Comparison of ENCODE assay signal across 8 mouse cellular contexts in genomic region chr5:117357129-117357477, GRCm38 (mm10). TPM values are rescaled to one million over a fixed set of nuclear protein-coding genes. Genes with fewer than 3 reads are reported as not detected.
A peak's percentile ranks its signal among the peaks of the same experiment; 100 is the strongest.
DNase-seq lines count a peak whose midpoint lies in the region; ATAC-seq and TF ChIP-seq lines count a peak whose summit lies in the region.

Wsb2 (plus strand) TSS chr5:117357304.

- in situ Hi-C loops in ES-E14 (cut with MboI; ENCODE audit: low sequenced_read_pairs in 2 of 2, unreplicated experiment in 2 of 2): no loop called here

- H3K36me3 ChIP-seq in ES-E14 (ENCODE audit: control insufficient read depth, insufficient read depth, low read length, poor library complexity, severe bottlenecking): peaks cover 6% of the 10 kb centered on the region; the same call in 1 of the 2 replicates
- H3K36me3 ChIP-seq in forebrain, embryonic 16.5 days (ENCODE audit: control insufficient read depth, insufficient read depth): no peaks in the 10 kb centered on the region
- no peaks in the 10 kb centered on the region; the same call in 1 of the 2 replicates for H3K36me3 ChIP-seq in lung, embryonic 15.5 days
- H3K36me3 ChIP-seq in thymus, adult 2 months (ENCODE audit: control insufficient read depth, insufficient read depth, low read length): no peaks in the 10 kb centered on the region

- no peaks in the 10 kb centered on the region for H3K9me3 ChIP-seq in ES-E14 (ENCODE audit: control insufficient read depth, insufficient read depth, low read depth, low read length)
- H3K9me3 ChIP-seq in forebrain, embryonic 16.5 days (ENCODE audit: control insufficient read depth, low read length): no peaks in the 10 kb centered on the region
- H3K9me3 ChIP-seq in lung, embryonic 15.5 days: no peaks in the 10 kb centered on the region

- peak; percentile 87 for ATAC-seq in forebrain, embryonic 16.5 days
- peak; percentile 81 for ATAC-seq in lung, embryonic 15.5 days (ENCODE audit: borderline replicate concordance, extremely low read depth, low FRiP score, low TSS enrichment)
- ATAC-seq in neutrophil, adult 5-6 weeks (ENCODE audit: extremely low read depth, insufficient number of reproducible peaks, low FRiP score, poor library complexity, severe bottlenecking): peak; percentile 40; the same call in 1 of the 2 replicates

- H3K9ac ChIP-seq in ES-E14 (ENCODE audit: insufficient read depth, low read depth, low read length, poor library complexity, severe bottlenecking): peak within 1 kb of the TSS; percentile 76
- H3K9ac ChIP-seq in forebrain, embryonic 16.5 days (replicated peaks; ENCODE audit: low read depth, low read length): peak within 1 kb of the TSS; percentile 98
- H3K9ac ChIP-seq in lung, embryonic 15.5 days: peak within 1 kb of the TSS; percentile 96

- H3K4me3 ChIP-seq in ES-E14 (ENCODE audit: insufficient read depth in 1 of 2, low read depth in 1 of 2, low read length in 2 of 2, poor library complexity in 1 of 2, severe bottlenecking in 1 of 2): peak within 1 kb of the TSS; percentile 71 to 80
- H3K4me3 ChIP-seq in forebrain, embryonic 16.5 days (replicated peaks; ENCODE audit: low read length): peak within 1 kb of the TSS; percentile 99
- peak within 1 kb of the TSS; percentile 98 for H3K4me3 ChIP-seq in lung, embryonic 15.5 days
- H3K4me3 ChIP-seq in thymus, adult 2 months (ENCODE audit: control insufficient read depth, insufficient read depth, low read length): peak within 1 kb of the TSS; percentile 99

- no peak for TF ChIP-seq CTCF in thymus, adult 2 months (IDR thresholded peaks at IDR 0.05; ENCODE audit: borderline replicate concordance, control insufficient read depth, extremely low read depth, insufficient read depth, low read length, poor library complexity)

- peaks cover 22 to 28% of the 10 kb centered on the region in 2 experiments for H3K4me1 ChIP-seq in ES-E14 (ENCODE audit: control insufficient read depth in 2 of 2, insufficient read depth in 2 of 2, low read length in 2 of 2, poor library complexity in 1 of 2)
- peaks cover 35% of the 10 kb centered on the region for H3K4me1 ChIP-seq in forebrain, embryonic 16.5 days (replicated peaks; ENCODE audit: control insufficient read depth, insufficient read depth, low read length)
- peaks cover 60% of the 10 kb centered on the region for H3K4me1 ChIP-seq in lung, embryonic 15.5 days
- H3K4me1 ChIP-seq in thymus, adult 2 months (replicated peaks; ENCODE audit: control insufficient read depth, insufficient read depth, low read length): peaks cover 38% of the 10 kb centered on the region

- TF ChIP-seq POLR2A in thymus, adult 2 months (IDR thresholded peaks at IDR 0.05; ENCODE audit: control insufficient read depth, extremely low read depth, insufficient read depth, low read length, poor library complexity): 0 out of 2 replicates have a peak, but pooled peaks have one; percentile 38

- H3K27ac ChIP-seq in ES-E14 (ENCODE audit: insufficient read depth, low read depth, low read length, poor library complexity, severe bottlenecking): peak within 1 kb of the TSS; percentile 97
- H3K27ac ChIP-seq in forebrain, embryonic 16.5 days (ENCODE audit: low read length): peak within 1 kb of the TSS; percentile 86
- peak within 1 kb of the TSS; percentile 96 for H3K27ac ChIP-seq in lung, embryonic 15.5 days
- H3K27ac ChIP-seq in thymus, adult 2 months (ENCODE audit: control insufficient read depth, insufficient read depth, low read length): peak within 1 kb of the TSS; percentile 62

- intact Hi-C loops in heart, postnatal 25 days (cut with DNase I): loop anchor here (2.0 kb wide), 1 partner anchor 38 kb away; the partner anchor contains the start of gene Vsig10

- no peaks in the 10 kb centered on the region for H3K27me3 ChIP-seq in forebrain, embryonic 16.5 days (replicated peaks; ENCODE audit: control insufficient read depth, insufficient read depth, low read length)
- no peaks in the 10 kb centered on the region for H3K27me3 ChIP-seq in lung, embryonic 15.5 days
- no peaks in the 10 kb centered on the region for H3K27me3 ChIP-seq in thymus, adult 2 months (ENCODE audit: control insufficient read depth, insufficient read depth, low read length)

- DNase-seq in ES-E14 (ENCODE audit: low read depth, low spot score): no peak
- peak; percentile 80 for DNase-seq in cerebellum, adult 11-12 months
- DNase-seq in heart, postnatal 25 days (ENCODE audit: low spot score): peak; percentile 77
- DNase-seq in layer of hippocampus, adult 18-20 months (ENCODE audit: low spot score in 2 of 2): peak; percentile 59 to 81
- peak; percentile 88 for DNase-seq in thymus, adult 2 months

- 1% methylated on average over 24 of the region's 54 CpGs for WGBS in forebrain, embryonic 16.5 days
- WGBS in lung, embryonic 15.5 days: 0% methylated on average over 13 of the region's 54 CpGs
- under 1% methylated on average over 39 of the region's 54 CpGs for WGBS in thymus, adult 2 months

- H3K4me2 ChIP-seq in forebrain, embryonic 16.5 days (ENCODE audit: low read length): peak within 1 kb of the TSS; percentile 94
- H3K4me2 ChIP-seq in lung, embryonic 15.5 days: peak within 1 kb of the TSS; percentile 86

TF ChIP-seq in ES-E14, 5 proteins besides CTCF, POLR2A, EP300 and RAD21:
- no peak for TF ChIP-seq ZC3H11A (IDR thresholded peaks at IDR 0.05; ENCODE audit: borderline replicate concordance, low read depth, low read length)
- no peak for TF ChIP-seq CHD2 (IDR thresholded peaks at IDR 0.05; ENCODE audit: low read depth, low read length)
- no peak for TF ChIP-seq ZNF384 (IDR thresholded peaks at IDR 0.05; ENCODE audit: low read depth, low read length)
- TF ChIP-seq MAFK (IDR thresholded peaks at IDR 0.05; ENCODE audit: insufficient read depth, low read depth, low read length): no peak
- no peak for TF ChIP-seq HCFC1 (IDR thresholded peaks at IDR 0.05; ENCODE audit: borderline replicate concordance, insufficient read depth, low read length)
TF ChIP-seq in ES-E14: peak in this region for 0.

RNA-seq across cellular contexts. Expression of gene Wsb2, which starts in this region (rescaled TPM):
- total RNA-seq in ES-E14 (2012; rRNA removed): 76.7 and 84.5 TPM in 2 replicates
- polyA plus RNA-seq in forebrain, embryonic 16.5 days (2015; fragmentation: Nextera tagmentation; extraction: Ambion mirVana): 216 and 227 TPM in 2 replicates
- 10 to 100 TPM; 98.6 to 98.9 TPM for total RNA-seq in heart, postnatal 25 days (2021)
- 100 to 1,000 TPM; 270 to 283 TPM for total RNA-seq in layer of hippocampus, adult 18-20 months (2021)
- 68.3 and 69.8 TPM in 2 replicates for polyA plus RNA-seq in lung, embryonic 15.5 days (2015; fragmentation: Nextera tagmentation; extraction: Ambion mirVana)
- total RNA-seq in neutrophil, adult 5-6 weeks (2017): 24.2 and 29.7 TPM in 2 replicates
- 91.8 and 120 TPM in 2 replicates for polyA plus RNA-seq in thymus, adult 2 months (2012; rRNA removed)
